Mouse (Mus musculus) myocyte (in vitro differentiated cells): ENCODE results near the gene Tdp1. TPM values are rescaled to one million over a fixed set of nuclear protein-coding genes. Genes with fewer than 3 reads are reported as not detected.
A peak's percentile ranks its signal among the peaks of the same experiment; 100 is the strongest.

ENCODE experiments used
- H3K27me3 ChIP-seq: one replicate; pipeline ENCODE4 v1.6.1; 2011; ENCODE audit not compliant: control insufficient read depth, insufficient read depth, insufficient read length
- H3K36me3 ChIP-seq: one replicate; pipeline ENCODE4 v1.6.1; 2011; ENCODE audit not compliant: control insufficient read depth, insufficient read depth
- H3K4me2 ChIP-seq: one replicate; pipeline ENCODE4 v1.6.1; 2011; ENCODE audit warnings: low read depth, control low read depth
- H3K4me3 ChIP-seq: one replicate; pipeline ENCODE4 v1.5.1; 2011; ENCODE audit warnings: mild to moderate bottlenecking, control low read depth, moderate library complexity
- H3K79me2 ChIP-seq: one replicate; pipeline ENCODE4 v1.6.1; 2011; ENCODE audit not compliant: control insufficient read depth, insufficient read depth
- H3ac ChIP-seq: one replicate; pipeline ENCODE4 v1.6.1; 2011; ENCODE audit not compliant: control insufficient read depth, insufficient read length
- CEBPB ChIP-seq: IDR thresholded peaks from 2 replicates; pipeline ENCODE4 v1.6.1; 2011; ENCODE audit warnings: mild to moderate bottlenecking, moderate library complexity; ENCODE audit not compliant: poor library complexity, insufficient read depth, severe bottlenecking
- E2F4 ChIP-seq: IDR thresholded peaks from one replicate; pipeline ENCODE4 v1.6.1; 2011; ENCODE audit warnings: mild to moderate bottlenecking, control low read depth, moderate library complexity; ENCODE audit not compliant: insufficient read depth
- MAX ChIP-seq: IDR thresholded peaks from one replicate; pipeline ENCODE4 v1.6.1; 2011; ENCODE audit warnings: low read depth, mild to moderate bottlenecking, control low read depth
- MYOD1 ChIP-seq, 3 experiments: IDR thresholded peaks; one replicate each; pipeline ENCODE4 v1.6.1; 2011; ENCODE audit warnings: control low read depth in 2 of 3, low read depth in 2 of 3, mild to moderate bottlenecking in 2 of 3, moderate library complexity in 1 of 3; ENCODE audit not compliant: insufficient read length in 2 of 3, control insufficient read depth in 1 of 3
- MYOG ChIP-seq, 3 experiments: IDR thresholded peaks; one replicate each; pipeline ENCODE4 v1.6.1; 2011; ENCODE audit warnings: control low read depth in 2 of 3, low read depth in 2 of 3, mild to moderate bottlenecking in 2 of 3; ENCODE audit not compliant: insufficient read length in 2 of 3, control insufficient read depth in 1 of 3, insufficient read depth in 1 of 3
- POLR2A ChIP-seq: IDR thresholded peaks from one replicate; pipeline ENCODE4 v1.6.1; 2011; ENCODE audit warnings: low read depth, mild to moderate bottlenecking, control low read depth, moderate library complexity; ENCODE audit not compliant: insufficient read length
- POLR2AphosphoS2 ChIP-seq: IDR thresholded peaks from one replicate; pipeline ENCODE4 v1.6.1; 2011; ENCODE audit warnings: low read depth, control low read depth; ENCODE audit not compliant: insufficient read length
- REST ChIP-seq: IDR thresholded peaks from one replicate; pipeline ENCODE4 v1.6.1; 2011; ENCODE audit warnings: mild to moderate bottlenecking, control low read depth, moderate library complexity; ENCODE audit not compliant: insufficient read depth, insufficient read length
- SRF ChIP-seq: IDR thresholded peaks from one replicate; pipeline ENCODE4 v1.6.1; 2011; ENCODE audit warnings: low read depth; ENCODE audit not compliant: control insufficient read depth, insufficient read length
- TCF12 ChIP-seq: IDR thresholded peaks from one replicate; pipeline ENCODE4 v1.6.1; 2011; ENCODE audit warnings: mild to moderate bottlenecking, control low read depth; ENCODE audit not compliant: poor library complexity, insufficient read depth, severe bottlenecking
- TCF3 ChIP-seq: IDR thresholded peaks from one replicate; pipeline ENCODE4 v1.6.1; 2011; ENCODE audit warnings: low read depth, control low read depth; ENCODE audit not compliant: insufficient read length
- USF1 ChIP-seq: IDR thresholded peaks from one replicate; pipeline ENCODE4 v1.6.1; 2011; ENCODE audit warnings: low read depth, mild to moderate bottlenecking, control low read depth, moderate library complexity
- polyA plus RNA-seq: library from polyadenylated mRNA; unstranded; fragments of >200 nt; fragmentation: generic; extraction: Trizol; gene quantifications from one replicate; pipeline ENCODE4 v1.2.1, GENCODE M21; 2012; ENCODE audit warnings: missing spikeins

Gene Tdp1
- 32.2 TPM for polyA plus RNA-seq

- peak within 1 kb of the TSS; percentile 92 for H3K4me2 ChIP-seq
- TF ChIP-seq TCF3: no peak
- TF ChIP-seq REST: no peak
- peak; percentile 41 for TF ChIP-seq POLR2AphosphoS2
- TF ChIP-seq E2F4: peak; percentile 88
- TF ChIP-seq POLR2A: peak; percentile 82
- H3K4me3 ChIP-seq: peak within 1 kb of the TSS; percentile 81
- H3K36me3 ChIP-seq: no peaks in the 10 kb centered on the region
- H3K79me2 ChIP-seq: no peaks in the 10 kb centered on the region
- H3K27me3 ChIP-seq: no peaks in the 10 kb centered on the region
- peak within 1 kb of the TSS; percentile 62 for H3ac ChIP-seq
These were observed at the start of gene Tdp1, which contains the start of gene Efcab11 for GRCm38 (mm10) chr12:99884269-99885261. TSS of gene Tdp1 (plus strand) at chr12:99884517. TSS of gene Efcab11 (minus strand) at chr12:99884439.

- Histone ChIP-seq H3K4me2 (no peak overlapping the region), H3ac (no peak overlapping the region), H3K4me3 (no peak overlapping the region), H3K36me3 (no peaks in the 10 kb centered on the region), H3K27me3 (no peaks in the 10 kb centered on the region), H3K79me2 (no peaks in the 10 kb centered on the region)
- TF ChIP-seq REST (no peak), MYOD1 (IDR thresholded peaks at IDR 0.05; ENCODE audit: control insufficient read depth in 1 of 3, insufficient read length in 2 of 3, low read depth in 2 of 3) (no peak), POLR2AphosphoS2 (no peak), SRF (no peak), TCF12 (no peak), E2F4 (no peak), USF1 (no peak), CEBPB (no peak), TCF3 (no peak), MYOG (IDR thresholded peaks at IDR 0.05; ENCODE audit: control insufficient read depth in 1 of 3, insufficient read depth in 1 of 3, insufficient read length in 2 of 3, low read depth in 2 of 3) (no peak), POLR2A (no peak), MAX (no peak)
These were observed 47.7 kb upstream of the Tdp1 start for GRCm38 (mm10) chr12:99836404-99837131.

GRCm38 (mm10) chr12:99837528-99837927 lies 46.8 kb upstream of the Tdp1 start:
- H3K27me3 ChIP-seq: no peaks in the 10 kb centered on the region
- no peak overlapping the region for H3K4me2 ChIP-seq
- TF ChIP-seq USF1: no peak
- no peak for TF ChIP-seq POLR2AphosphoS2
- TF ChIP-seq POLR2A: no peak
- no peak for TF ChIP-seq MYOD1 (IDR thresholded peaks at IDR 0.05; ENCODE audit: control insufficient read depth in 1 of 3, insufficient read length in 2 of 3, low read depth in 2 of 3)
- no peak for TF ChIP-seq TCF3
- TF ChIP-seq MAX: no peak
- no peak overlapping the region for H3K4me3 ChIP-seq
- no peaks in the 10 kb centered on the region for H3K79me2 ChIP-seq
- H3K36me3 ChIP-seq: no peaks in the 10 kb centered on the region
- no peak overlapping the region for H3ac ChIP-seq

GRCm38 (mm10) chr12:99838109-99838508 lies 46.2 kb upstream of the Tdp1 start:
- no peak overlapping the region for H3ac ChIP-seq
- no peaks in the 10 kb centered on the region for H3K79me2 ChIP-seq
- H3K4me3 ChIP-seq: no peak overlapping the region
- no peak overlapping the region for H3K4me2 ChIP-seq
- TF ChIP-seq REST (no peak), MYOD1 (IDR thresholded peaks at IDR 0.05; ENCODE audit: control insufficient read depth in 1 of 3, insufficient read length in 2 of 3, low read depth in 2 of 3) (no peak), TCF12 (no peak), TCF3 (no peak)
- no peaks in the 10 kb centered on the region for H3K27me3 ChIP-seq
- no peaks in the 10 kb centered on the region for H3K36me3 ChIP-seq

GRCm38 (mm10) chr12:99838703-99839102 lies 45.6 kb upstream of the Tdp1 start:
- no peaks in the 10 kb centered on the region for H3K36me3 ChIP-seq
- TF ChIP-seq E2F4 (no peak), POLR2A (no peak), MAX (no peak), SRF (no peak), CEBPB (no peak), TCF12 (no peak), POLR2AphosphoS2 (no peak), MYOD1 (IDR thresholded peaks at IDR 0.05; ENCODE audit: control insufficient read depth in 1 of 3, insufficient read length in 2 of 3, low read depth in 2 of 3) (no peak), MYOG (IDR thresholded peaks at IDR 0.05; ENCODE audit: control insufficient read depth in 1 of 3, insufficient read depth in 1 of 3, insufficient read length in 2 of 3, low read depth in 2 of 3) (no peak), REST (no peak), USF1 (no peak), TCF3 (no peak)
- no peak overlapping the region for H3K4me2 ChIP-seq
- no peaks in the 10 kb centered on the region for H3K27me3 ChIP-seq
- H3ac ChIP-seq: no peak overlapping the region
- no peaks in the 10 kb centered on the region for H3K79me2 ChIP-seq
- H3K4me3 ChIP-seq: no peak overlapping the region
